Mouse (Mus musculus) liver, postnatal 0 days (tissue): ENCODE measurements around the gene Golph3l.

Experiments used
- CTCF ChIP-seq: sonication (generic); IDR thresholded peaks from 2 replicates; pipeline ENCODE4 v1.5.1; 2016; ENCODE audit warnings: antibody characterized with exemption, low read depth
- EP300 ChIP-seq: IDR thresholded peaks from 2 replicates; pipeline ENCODE4 v1.6.1; 2016; ENCODE audit warnings: antibody characterized with exemption, low read depth, mild to moderate bottlenecking

DNA sequence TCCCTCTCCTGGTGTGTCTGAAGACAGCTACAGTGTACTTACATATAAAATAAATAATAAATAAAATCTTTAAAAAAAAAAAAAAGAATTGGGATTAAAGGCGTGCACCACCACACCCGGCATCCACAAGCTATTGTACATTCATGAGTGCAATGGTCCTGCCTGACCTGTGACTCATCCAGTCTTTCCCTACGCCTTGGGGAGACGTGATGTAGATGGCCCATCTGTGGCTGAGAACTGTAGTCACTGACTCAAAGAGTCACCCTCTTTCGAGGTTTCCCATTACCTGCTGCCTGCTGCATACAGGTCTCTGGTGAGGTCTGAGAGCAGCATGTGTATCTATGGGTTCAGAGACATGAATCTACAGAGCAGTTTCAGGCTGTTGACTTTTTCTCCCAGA, 59.3 kb downstream of the Golph3l start:
- TF ChIP-seq CTCF: no peak
- no peak for TF ChIP-seq EP300
